Mouse (Mus musculus) activated CD4-positive, CD25-positive, alpha-beta regulatory T cell, adult 9 weeks (primary cell): ENCODE results near the gene Cyp4f16. TPM values are rescaled to one million over a fixed set of nuclear protein-coding genes. Genes with fewer than 3 reads are reported as not detected.

Source experiments
- polyA plus RNA-seq: library from polyadenylated mRNA; unstranded; fragments of 100-300 nt; shearing (Covaris generic); gene quantifications from one replicate; pipeline ENCODE4 v1.2.1, GENCODE M21; 2017

Gene Cyp4f16
- 9.2 TPM for polyA plus RNA-seq

DNA sequence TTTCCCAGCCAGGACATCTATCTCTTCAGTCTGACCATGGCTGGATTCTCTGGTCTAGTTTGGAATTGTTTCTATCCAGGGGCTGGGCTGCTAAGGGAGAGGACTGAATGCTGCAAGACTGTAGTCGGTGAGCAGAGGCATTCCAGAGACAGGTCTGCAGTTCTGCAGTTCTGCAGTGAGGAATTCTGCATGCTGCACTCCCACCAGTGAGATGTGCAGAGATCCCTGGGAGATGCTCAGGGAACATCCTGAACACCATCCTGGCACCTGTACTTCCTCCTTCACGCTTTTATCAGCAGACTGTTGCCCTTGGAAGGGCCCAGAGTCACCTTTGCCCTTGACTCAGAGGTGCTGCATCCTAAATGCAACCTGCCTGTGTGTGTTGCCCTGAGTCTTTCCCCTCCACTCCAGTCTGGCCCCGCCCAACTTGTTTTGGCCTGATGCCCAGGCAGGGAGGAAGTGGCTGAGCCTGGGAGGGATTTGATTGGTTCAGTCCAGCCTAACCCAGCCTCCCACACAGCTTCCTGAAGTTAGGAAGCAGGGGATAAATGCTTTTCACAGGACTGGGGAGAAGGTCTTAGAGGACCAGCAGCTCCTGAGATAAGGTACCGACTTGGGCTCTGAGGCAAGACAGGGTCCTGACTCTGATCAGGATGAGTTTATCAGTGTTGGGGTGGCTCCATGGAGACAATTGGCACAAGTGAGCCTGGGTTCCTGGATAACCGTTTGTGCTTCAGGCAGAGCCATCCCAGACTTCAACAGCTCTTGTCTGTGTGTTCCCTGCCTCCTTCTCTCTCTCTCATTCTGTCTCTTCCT, at the start of gene Cyp4f16:
Cyp4f16 (plus strand) TSS at position 508 of the 816 bp plus-strand sequence.

DNA sequence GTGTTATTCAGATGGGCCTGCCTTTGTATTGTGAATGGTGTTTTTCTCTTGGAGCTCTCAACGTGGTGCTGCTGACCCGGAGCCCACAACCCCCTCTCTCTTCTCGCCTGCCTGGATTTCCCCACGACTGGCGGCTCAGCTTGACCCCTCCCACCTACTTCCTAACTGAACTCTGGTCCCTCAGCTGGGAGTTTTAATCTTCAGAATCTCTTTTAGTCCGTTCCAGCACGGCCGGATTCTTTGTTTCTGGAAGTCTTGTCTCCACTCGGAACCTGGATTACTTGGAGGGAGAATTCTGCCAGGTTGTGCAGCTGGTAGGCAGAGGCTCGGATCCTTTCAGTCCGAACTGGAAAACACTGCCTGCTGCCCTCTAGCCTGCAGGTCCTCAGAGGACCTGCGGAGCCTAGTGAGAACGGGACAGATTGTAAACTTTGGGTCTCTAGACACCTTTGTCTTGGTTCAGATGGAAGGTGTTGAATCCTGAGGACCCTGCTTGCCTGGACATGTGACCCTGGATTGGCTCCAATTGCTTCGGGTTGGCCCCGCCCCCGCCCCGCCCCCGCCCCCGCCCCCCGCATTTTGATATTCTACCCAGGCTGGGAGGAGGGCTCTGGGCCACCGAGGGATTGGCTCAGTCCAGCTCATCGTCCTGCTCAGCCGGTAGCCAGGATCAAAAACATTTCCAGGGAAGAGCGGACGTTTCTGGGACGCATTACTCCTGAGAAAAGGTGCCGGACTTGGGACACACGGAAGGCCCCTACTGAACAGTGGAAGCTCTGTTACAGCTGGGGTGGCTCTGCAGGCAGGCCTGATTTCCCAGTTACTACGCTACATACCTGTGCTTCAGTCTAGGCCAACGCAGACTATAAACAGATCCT, 30.3 kb upstream of the Cyp4f16 start, which contains the start of gene Cyp4f17:
Cyp4f17 (plus strand) TSS at position 200 of the 878 bp plus-strand sequence.

Other genes starting within 250 kb of the Cyp4f16 start
- gene Akap8, start 215.3 kb upstream of the Cyp4f16 start, polyA plus RNA-seq: 239 TPM
- gene Akap8l, start 186.0 kb upstream of the Cyp4f16 start, polyA plus RNA-seq: 247 TPM
- gene Wiz, start 147.1 kb upstream of the Cyp4f16 start, polyA plus RNA-seq: 20.7 TPM
- gene Rasal3, start 133.0 kb upstream of the Cyp4f16 start, polyA plus RNA-seq: 132 TPM
- 104 TPM for gene Pglyrp2, start 112.4 kb upstream of the Cyp4f16 start, polyA plus RNA-seq
- 1.5 TPM for gene Cyp4f39, start 83.8 kb upstream of the Cyp4f16 start, polyA plus RNA-seq
- 5.2 TPM for gene Cyp4f17, start 30.5 kb upstream of the Cyp4f16 start, polyA plus RNA-seq
- not detected for gene Cyp4f37, start 84.8 kb downstream of the Cyp4f16 start, polyA plus RNA-seq
- gene Cyp4f40, start 122.3 kb downstream of the Cyp4f16 start, polyA plus RNA-seq: not detected
- gene Cyp4f15, start 149.1 kb downstream of the Cyp4f16 start, polyA plus RNA-seq: not detected